Mouse (Mus musculus) mesoderm, embryonic 11.5 days (tissue): ENCODE results near the gene Mgat5.

Experiments used
- DNase-seq: peaks from one replicate; pipeline ENCODE4 v3.0.0-alpha.2; 2012; ENCODE audit warnings: low read depth, low spot score

Gene Mgat5

DNA sequence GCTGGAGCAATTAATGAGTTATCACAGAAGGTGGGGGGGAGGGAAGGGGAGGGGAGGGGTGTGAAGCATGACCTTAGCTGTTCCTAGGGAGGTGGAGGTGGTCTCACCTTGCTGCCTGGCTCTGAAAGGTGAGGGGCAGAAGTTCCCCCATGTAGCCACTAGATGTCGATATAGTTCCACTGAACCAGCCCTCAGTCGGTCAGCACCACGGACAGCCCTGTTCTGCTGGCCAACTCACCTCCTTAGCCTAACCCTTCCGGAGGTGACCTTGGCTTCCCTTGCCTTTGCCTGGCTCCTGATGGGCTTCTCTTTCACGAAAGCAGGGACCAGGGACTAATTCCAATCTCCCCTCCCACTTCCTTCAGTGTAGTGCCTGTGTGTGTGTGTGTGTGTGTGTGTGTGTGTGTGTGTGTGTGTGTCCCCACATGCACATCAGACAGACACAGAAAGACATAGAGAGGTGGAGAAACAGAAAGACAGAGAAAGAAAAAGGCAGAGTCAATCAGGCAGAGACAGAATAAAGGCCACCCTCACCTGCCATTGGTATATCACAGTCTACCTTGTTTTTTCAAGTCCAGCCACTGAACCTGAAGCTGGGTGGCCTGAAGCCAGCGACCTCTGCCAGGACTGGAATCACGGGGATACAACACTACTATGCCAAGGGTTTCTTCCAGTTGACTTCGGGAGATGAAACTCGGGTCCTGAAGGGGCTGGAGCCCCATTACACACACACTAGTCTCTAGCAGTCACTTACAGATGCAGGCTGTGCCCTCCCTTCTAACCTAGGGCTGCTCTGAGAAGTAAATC, 292.1 kb downstream of the Mgat5 start:
- peak; percentile 76 for DNase-seq

DNA sequence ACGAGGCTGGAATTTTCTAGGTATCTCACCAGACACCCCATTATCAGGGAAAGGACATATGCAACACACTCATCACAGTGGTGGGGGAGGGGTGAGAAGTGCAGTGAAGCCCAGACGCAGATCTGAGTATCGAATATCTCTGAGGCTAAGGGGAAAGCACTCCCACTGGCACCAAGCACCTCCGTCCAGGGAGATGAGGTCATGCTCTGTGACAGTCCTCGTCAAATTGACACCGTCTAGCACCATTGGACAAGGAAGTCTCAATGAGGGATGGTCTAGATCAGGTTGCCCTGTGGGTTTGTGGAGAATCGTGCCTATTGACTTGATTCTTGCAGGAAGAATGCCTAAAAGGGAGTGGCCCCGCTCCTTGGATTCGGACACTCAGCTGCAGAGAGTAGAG, 293.9 kb downstream of the Mgat5 start:
- peak; percentile 19 for DNase-seq

DNA sequence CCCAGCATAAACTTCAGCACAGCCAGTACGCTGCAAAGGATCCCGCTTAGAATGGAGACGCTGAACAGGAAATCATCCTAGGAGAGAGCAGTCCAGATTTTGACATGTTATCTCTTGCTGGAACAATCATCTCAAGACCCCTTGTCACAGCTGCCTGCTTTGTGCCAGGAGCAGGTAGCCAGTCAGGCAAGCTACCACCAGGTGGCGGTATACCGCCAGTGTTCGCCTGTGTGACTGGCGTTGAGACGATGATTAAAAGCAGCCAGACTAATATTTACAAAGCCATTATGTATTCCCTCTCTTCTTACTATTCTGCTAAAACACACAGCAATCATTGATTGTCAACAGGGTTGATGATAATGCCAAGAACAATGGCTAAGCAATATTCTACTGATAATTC, 295.4 kb downstream of the Mgat5 start:
- peak; percentile 86 for DNase-seq

DNA sequence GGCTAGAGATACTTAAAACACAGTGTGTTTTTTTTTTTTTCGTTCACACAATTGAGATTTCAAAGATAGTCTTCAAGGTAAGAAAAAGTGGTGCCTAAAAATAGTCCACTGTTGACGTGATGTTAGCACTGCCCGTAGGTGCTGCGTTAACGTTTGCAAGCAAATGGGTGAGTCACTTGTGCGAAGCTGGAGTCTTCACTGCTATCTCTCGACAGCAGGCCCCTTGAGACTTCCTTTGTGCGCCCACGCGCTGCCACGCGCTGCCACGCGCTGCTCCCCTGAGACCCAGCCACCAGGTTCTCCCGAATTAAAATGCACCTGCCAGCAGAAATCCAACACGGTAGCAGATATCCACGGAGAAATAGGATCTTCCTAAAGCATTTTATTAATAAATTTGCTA, 295.9 kb downstream of the Mgat5 start:
- no peak for DNase-seq

DNA sequence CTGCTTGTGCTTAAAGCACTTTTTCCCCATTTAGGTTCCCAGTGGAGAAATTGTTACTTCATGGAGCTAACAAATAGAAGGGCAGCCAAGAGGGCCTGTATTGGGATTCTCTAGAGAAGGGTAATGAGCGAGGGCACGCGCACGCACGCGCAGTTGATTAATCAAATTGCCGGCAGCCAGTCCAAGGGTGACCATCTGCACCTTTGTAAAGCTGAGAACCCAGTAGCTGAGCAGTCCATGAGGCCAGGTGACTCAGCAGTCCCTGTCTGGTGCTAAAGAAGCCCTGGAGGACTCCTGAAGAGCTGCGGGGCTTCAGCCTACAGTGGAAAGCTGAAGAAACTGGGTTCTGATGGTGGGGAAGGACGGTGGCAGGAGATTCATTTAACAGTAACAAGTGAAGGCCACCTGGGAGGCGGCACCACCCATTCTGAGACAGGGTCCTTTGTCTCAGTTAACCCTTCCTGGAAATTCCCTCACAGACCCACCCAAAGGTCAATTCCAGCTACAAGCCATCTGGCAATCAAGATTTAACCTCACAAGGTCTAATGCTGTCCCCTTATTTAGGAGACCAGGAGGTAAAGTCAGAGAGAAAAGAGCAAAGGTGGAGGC, 302.3 kb downstream of the Mgat5 start:
- no peak for DNase-seq

DNA sequence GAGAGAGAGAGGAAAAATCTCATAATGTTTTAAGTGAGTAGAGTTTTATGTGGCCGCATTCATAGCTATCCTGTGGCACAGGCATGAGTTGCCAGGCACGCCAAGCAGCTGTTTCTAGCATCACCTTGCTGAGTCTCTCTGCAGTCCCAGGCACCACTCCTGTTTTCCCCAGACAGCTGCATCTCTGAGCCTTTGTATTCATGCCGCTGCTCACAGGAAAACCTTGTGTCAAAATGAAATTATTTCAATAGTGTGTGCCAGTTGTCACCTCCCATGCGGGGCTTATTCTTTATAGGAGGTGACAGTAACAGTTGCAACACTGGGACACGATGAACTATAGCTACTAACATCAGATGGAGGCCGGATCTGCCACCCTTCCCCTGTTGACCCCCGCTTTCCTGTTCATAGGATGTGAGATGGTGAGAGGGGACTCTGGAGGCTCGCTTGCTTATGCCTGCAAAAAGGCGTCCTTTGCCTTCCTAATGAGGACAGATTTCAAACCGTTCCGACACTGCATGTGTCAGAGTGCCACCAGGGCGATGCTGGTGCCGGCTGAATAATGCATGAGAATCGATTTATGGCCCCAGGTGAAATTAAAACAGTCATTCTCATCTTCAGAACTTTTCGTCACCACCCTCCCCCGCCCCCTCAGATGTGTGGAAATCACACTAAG, 303.4 kb downstream of the Mgat5 start:
- DNase-seq, result peak; percentile 26

DNA sequence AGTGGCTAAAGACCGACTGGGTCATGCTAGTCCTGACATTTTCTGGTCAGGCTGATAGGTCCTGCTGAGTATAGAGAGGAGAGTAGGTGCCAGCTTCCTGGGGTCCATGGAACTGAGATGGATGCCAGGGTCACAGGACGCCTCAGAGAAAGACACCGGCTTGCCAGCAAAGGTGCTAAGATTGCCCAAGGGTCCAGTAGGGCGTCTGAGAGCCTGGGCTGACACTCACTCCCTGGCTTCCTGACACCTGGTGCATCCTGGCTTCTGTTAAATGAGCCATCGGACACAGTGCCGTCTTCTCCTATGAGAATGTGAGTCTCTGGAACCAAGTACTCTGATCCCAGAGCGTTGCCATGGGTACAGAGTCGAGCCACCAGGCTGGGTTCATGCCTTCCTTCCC, 304.1 kb downstream of the Mgat5 start:
- DNase-seq, result no peak

DNA sequence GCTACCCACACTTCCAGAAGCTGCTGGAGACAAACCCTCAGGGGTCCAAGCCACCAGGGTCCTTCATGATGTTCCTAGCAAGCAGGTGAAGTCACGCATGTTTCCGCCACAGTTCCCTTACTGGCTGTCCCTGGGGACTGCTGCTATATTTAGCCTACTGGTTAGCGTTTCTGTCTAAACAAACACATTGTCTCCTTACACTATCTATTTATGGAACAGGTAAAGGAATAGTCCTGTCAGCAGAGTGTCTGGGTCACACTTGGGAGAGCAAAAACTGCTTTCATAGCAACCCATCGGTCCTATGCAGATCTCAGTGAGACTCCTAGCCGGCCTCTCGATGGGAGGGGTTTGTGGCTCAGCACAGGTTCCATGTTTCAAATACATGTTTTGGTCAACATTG, 306.5 kb downstream of the Mgat5 start:
- no peak for DNase-seq

DNA sequence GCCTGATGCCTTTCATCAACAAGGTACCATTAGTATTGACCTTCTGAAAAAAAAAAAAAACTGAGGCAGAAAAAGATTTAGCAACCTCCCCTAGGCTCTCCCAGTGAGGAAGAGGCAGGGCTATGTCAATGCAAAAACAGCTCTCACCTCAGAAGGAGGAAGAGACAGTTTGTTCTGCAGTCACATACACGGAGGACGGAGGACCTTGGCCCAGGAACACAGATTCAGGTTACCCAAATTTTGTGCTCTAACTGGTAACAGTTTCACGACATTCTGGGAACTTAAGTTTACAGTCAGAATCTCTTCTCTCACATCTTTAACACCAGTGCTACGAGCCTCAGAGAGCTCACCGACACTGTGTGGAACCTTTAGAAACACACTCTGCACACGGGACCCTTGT, 307.9 kb downstream of the Mgat5 start:
- no peak for DNase-seq

DNA sequence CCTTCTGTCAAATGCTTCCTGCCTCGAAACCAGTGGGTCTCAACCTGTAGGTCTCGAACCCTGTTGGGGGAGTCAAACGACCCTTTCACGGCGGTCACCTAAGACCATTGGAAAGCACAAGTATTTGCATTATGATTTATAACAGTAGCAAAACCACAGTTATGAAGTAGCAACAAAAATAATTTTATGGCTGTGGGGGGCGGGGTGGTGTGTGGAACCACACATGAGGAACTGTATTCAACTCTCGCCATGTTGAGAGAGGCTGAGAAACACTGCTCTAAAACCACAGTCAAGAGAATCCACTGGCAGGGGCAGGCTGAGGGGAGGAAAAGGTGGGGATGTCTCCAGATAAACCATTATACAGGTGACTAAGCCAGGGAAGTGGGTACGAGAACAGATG, 308.3 kb downstream of the Mgat5 start:
- no peak for DNase-seq

DNA sequence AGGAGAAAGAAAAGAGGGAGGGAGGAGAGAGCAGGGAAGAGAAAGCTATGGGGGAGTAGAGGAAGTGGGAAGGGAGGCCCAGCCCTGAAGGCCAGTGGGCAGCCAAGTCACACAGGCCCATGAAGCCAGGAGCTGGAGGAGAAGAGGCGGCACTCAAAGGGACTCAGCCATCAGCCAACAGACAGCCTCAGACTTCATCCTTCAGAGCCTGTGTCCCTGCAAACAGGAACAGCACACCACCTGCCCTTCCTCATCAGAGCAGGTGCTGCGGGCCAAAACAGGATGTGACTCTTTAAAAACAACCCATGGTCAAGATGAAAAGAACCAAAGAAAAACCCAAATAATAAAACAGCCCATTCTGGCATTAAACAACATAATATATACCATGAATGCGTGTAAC, 308.8 kb downstream of the Mgat5 start:
- no peak for DNase-seq

DNA sequence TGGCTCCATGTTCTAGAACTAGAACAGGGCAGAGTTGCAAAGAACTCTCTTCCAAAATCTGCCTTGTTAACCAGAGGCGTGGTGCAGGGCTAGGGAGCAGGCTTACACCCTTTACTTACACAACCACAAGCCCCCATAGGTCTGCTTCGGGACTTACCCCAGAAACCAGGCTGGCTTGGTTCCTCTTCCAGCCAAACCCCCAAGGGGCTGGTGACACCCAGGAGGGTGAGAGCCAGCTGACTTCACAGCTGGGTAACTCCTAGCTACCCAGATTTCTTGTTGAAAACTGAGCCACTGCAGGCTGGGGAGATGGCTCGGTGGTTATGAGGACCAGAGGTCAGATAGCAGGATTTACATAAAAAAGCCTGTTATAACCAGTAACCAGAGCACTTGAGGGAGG, 309.7 kb downstream of the Mgat5 start:
- no peak for DNase-seq

DNA sequence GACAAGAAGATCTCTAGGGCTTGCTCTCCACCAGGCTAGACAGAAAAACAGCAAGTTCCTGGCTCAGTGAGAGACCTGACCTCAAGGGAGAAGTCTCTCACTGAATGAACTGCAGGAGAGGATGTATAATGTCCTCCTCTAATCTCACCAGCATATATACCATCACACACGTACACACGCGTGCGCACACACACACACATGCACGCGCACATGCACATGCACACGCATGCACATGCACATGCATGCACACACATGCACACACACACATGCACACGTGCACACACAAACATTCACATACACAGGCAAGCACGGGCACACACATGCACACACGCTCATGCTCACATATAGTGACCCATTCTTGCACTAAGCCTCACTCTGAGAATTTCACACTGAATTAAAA, 310.1 kb downstream of the Mgat5 start:
- no peak for DNase-seq

DNA sequence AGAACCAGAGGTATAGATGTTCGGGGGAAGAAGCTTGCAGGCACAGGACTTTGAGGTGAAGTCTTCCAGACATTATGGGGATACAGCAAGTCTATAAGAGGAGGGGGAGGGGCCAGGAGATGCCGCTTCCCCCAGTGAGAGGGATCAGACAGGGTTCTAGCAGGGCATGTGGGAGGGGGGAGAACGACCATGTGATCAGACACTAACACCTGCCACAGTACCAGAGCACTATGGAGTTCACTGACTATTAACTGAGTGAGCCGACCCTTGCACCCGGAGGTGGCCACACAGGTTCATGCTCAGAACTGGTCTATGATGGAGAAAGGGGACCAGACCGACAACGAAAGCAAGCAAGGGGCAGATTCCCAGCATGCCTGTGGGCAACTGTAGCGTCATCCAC, 318.5 kb downstream of the Mgat5 start:
- no peak for DNase-seq

DNA sequence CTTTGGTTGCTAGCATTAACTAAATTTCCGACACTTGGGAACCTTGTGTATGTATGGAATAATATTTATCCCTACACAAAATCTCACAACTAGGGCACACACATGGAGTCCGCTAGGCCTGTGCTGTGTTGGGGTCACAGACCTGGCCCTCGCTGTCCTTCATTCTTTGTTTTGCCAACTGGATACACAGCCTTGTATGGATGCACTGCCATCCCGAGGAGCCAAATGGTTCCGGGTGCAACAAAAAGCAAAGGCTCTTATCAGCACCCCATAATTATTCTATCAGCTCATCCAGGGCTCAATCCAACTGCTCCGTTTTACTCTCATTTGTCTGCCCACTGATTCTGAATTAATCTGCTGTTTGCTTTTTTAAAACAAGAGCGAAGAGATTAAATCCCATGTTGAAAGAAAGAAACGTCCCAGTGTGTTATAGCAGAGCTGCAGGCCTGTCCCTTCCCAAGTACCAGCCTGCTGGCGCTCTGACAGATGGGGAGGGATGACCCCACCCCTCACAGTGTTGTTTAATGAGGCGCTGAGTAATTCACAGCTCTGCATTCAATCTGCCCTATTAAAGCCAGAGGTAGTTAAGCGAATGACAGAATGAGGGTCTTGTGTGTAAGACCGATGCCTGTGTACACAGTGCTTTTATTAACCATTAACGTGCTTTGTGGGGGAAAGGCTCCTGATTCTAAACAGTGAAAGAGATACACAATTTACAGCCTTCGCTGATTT, 326.2 kb downstream of the Mgat5 start:
- DNase-seq, result peak; percentile 79

DNA sequence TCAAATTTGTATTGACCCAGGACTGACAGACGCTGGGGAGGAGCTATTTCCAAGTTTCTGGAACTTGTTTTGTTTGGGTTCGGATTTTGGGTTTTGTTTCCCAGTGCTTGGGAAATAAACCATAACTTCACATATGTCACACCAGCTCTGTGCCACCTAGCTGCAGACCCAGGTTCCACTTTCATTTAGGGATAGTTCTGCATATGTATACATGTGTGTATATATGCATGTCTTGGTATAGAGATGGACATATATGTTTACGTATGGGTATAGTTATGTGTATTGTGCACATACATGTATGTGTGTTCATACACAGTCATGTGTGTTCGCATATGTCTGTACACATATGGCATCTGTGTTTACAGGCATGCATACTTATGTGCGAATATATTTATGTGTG, 326.9 kb downstream of the Mgat5 start:
- no peak for DNase-seq

DNA sequence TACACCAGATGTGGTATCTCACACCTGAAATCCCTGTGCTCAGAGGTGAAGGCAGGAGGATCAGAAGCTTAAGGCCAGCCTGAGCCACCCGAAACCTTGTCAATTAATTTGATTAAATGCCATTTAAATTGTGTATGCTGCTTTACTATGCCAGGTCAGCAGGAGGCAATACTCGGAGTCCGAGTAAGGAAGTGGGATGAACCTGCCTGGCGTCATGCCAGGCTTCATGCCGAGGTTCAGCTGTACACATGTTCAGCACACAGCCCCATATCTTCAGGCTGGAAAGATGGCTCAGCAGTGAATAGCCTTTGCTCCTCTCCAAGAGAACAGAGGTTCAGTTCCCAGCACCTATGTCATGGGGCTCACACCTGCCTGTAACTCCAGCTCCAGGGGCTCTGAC, 331.6 kb downstream of the Mgat5 start:
- DNase-seq, result peak; percentile 66

DNA sequence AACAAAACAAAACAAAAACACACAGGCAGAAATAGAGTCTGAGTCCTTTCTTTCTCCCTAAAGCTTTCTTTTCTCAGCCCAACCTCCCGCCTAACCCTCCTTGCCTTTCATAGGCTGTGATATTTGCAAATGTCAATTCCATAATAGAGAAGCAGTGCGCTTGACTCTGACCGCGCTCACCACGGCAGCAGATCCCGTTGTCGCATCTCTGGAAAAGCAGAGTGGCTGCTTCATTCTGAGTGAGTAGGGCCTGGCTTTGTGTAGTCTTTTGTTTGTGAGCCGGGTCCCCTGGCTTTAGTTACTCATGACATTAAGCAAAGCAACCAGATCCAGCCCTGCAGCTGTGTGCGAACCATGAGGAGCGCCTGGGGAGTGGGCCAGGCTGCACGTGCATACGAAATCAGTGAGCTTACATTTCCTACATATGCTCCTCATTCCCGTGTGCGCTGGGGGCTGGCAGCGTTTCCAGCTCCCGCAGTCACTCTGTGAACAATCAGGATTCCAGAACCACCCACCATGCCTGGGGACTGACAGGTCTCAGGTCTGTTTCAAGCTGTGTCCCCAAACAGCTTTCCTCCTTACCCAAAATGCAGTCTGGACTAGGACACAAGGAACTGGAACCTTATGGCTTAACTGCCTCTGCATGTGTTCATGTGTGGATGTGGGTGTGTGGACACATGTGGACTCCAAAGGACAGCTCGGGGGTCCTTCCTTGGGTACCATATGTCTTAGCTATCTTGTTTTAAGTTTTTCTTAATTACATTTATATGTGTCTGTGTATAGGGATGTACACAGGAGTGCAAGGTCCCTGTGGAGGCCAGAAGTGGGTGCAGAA, 332.6 kb downstream of the Mgat5 start:
- DNase-seq, result peak; percentile 64
